In genomic region chr10:94275321-94275720, GRCm38 (mm10) we compare ENCODE assay signal across 26 mouse cellular contexts. TPM values are rescaled to one million over a fixed set of nuclear protein-coding genes. Genes with fewer than 3 reads are reported as not detected.
"Had no signal": no experiment of that assay in that cellular context is flagged by ENCODE, and none has a peak within 500 bp of the region (broad histone marks: within the 10 kb centered on the region; RNA-seq: fewer than 3 reads in every experiment).

No protein-coding gene starts in this region.

- H3K36me3 ChIP-seq: liver, embryonic 13.5 days; liver, embryonic 15.5 days; lung, embryonic 15.5 days; midbrain, embryonic 13.5 days; midbrain, embryonic 15.5 days; neural tube, embryonic 12.5 days; stomach, embryonic 15.5 days had no signal

- H3K27ac ChIP-seq: liver, embryonic 13.5 days; liver, embryonic 15.5 days; lung, embryonic 15.5 days; macrophage; midbrain, embryonic 13.5 days; midbrain, embryonic 15.5 days; neural tube, embryonic 12.5 days; stomach, embryonic 15.5 days; stomach, postnatal 0 days had no signal

- H3K4me1 ChIP-seq: liver, embryonic 13.5 days; liver, embryonic 15.5 days; lung, embryonic 15.5 days; megakaryocyte, embryonic 14.5 days; neural tube, embryonic 12.5 days; stomach, embryonic 15.5 days had no signal

- H3K4me3 ChIP-seq: liver, embryonic 13.5 days; liver, embryonic 15.5 days; lung, embryonic 15.5 days; megakaryocyte, embryonic 14.5 days; midbrain, embryonic 13.5 days; midbrain, embryonic 15.5 days; neural tube, embryonic 12.5 days; stomach, embryonic 15.5 days had no signal

- H3K9ac ChIP-seq: liver, embryonic 13.5 days; liver, embryonic 15.5 days; liver, postnatal 0 days; lung, embryonic 15.5 days; midbrain, embryonic 13.5 days; midbrain, embryonic 15.5 days; neural tube, embryonic 12.5 days; stomach, embryonic 15.5 days had no signal

- H3K27me3 ChIP-seq: liver, embryonic 13.5 days; liver, embryonic 15.5 days; lung, embryonic 15.5 days; midbrain, embryonic 13.5 days; midbrain, embryonic 15.5 days; neural tube, embryonic 12.5 days; stomach, embryonic 15.5 days had no signal

- H3K9me3 ChIP-seq: liver, embryonic 13.5 days; liver, embryonic 15.5 days; lung, embryonic 15.5 days; midbrain, embryonic 13.5 days; midbrain, embryonic 15.5 days; neural tube, embryonic 12.5 days; stomach, embryonic 15.5 days had no signal

- DNase-seq: liver, embryonic 13.5 days; liver, postnatal 0 days; lung, adult 2 months; lung, postnatal 14 days; lung, postnatal 36 days; right cerebral cortex, postnatal 14 days; thymus, adult 2 months; thymus, postnatal 25 days; thymus, postnatal 4 days had no signal

RNA-seq across cellular contexts. Expression of gene Gm4792, which starts 23.2 kb away (rescaled TPM):
- total RNA-seq: megakaryocyte progenitor cell, adult 5-6 weeks; midbrain, postnatal 0 days; monocyte, adult 5-6 weeks; neutrophil, adult 5-6 weeks had no signal
- polyA plus RNA-seq: liver, embryonic 13.5 days; liver, embryonic 15.5 days; liver, postnatal 0 days; lung, adult 2 months; lung, embryonic 15.5 days; lung, postnatal 0 days; macrophage; midbrain, embryonic 11.5 days; midbrain, embryonic 15.5 days; spleen, adult 2 months; stomach, embryonic 15.5 days; testis, adult 2 months; thymus, adult 2 months had no signal
